Mouse (Mus musculus) midbrain, embryonic 14.5 days (tissue): ENCODE measurements around the gene Tfr2. TPM values are rescaled to one million over a fixed set of nuclear protein-coding genes. Genes with fewer than 3 reads are reported as not detected.

Experiments used
- ATAC-seq: fragments of 200-750 bp; cut with Nextera tagmentation; 2 replicates; pipeline ENCODE4 v1.8.0; 2017; ENCODE audit warnings: moderate number of reproducible peaks, moderate library complexity; ENCODE audit not compliant: low FRiP score, low TSS enrichment
- DNase-seq: peaks from one replicate; pipeline ENCODE4 v3.0.0-alpha.2; 2015
- H3K27ac ChIP-seq: fragments of 300-500 bp; sonication (generic); replicated peaks from 2 replicates; pipeline ENCODE4 v1.5.1; 2014; ENCODE audit warnings: mild to moderate bottlenecking, low read depth, low read length, moderate library complexity
- H3K27me3 ChIP-seq: fragments of 300-500 bp; sonication (generic); 2 replicates; pipeline ENCODE4 v1.6.1; 2014; ENCODE audit warnings: low read length, control low read depth, mixed read lengths; ENCODE audit not compliant: control insufficient read depth, insufficient read depth
- H3K36me3 ChIP-seq: fragments of 300-500 bp; sonication (generic); 2 replicates; pipeline ENCODE4 v1.6.1; 2014; ENCODE audit warnings: low read length, control low read depth; ENCODE audit not compliant: control insufficient read depth, insufficient read depth
- H3K4me1 ChIP-seq: fragments of 300-500 bp; sonication (generic); 2 replicates; pipeline ENCODE4 v1.6.1; 2014; ENCODE audit warnings: mild to moderate bottlenecking, antibody characterized with exemption, low read length, control low read depth; ENCODE audit not compliant: control insufficient read depth, insufficient read depth
- H3K4me2 ChIP-seq: fragments of 300-500 bp; sonication (generic); 2 replicates; pipeline ENCODE4 v1.6.1; 2014; ENCODE audit warnings: mild to moderate bottlenecking, low read length, moderate library complexity
- H3K4me3 ChIP-seq: fragments of 300-500 bp; sonication (generic); replicated peaks from 2 replicates; pipeline ENCODE4 v1.5.1; 2014; ENCODE audit warnings: low read depth, low read length
- H3K9ac ChIP-seq: fragments of 300-500 bp; sonication (generic); replicated peaks from 2 replicates; pipeline ENCODE4 v1.6.1; 2014; ENCODE audit warnings: mild to moderate bottlenecking, low read length, moderate library complexity
- H3K9me3 ChIP-seq: fragments of 300-500 bp; sonication (generic); 2 replicates; pipeline ENCODE4 v1.6.1; 2016; ENCODE audit warnings: low read length, control low read depth, mixed read lengths; ENCODE audit not compliant: control insufficient read depth
- WGBS: fragments of 180-500 bp; shearing (Covaris S2); extraction: QIAGEN DNeasy Blood & Tissue Kit; methylation state at CpG from one replicate; pipeline ENCODE4 v1.1.7; 2014; 5-methylcytosine and 5-hydroxymethylcytosine counted together
- polyA plus RNA-seq: library from polyadenylated mRNA; unstranded; fragments of >200 nt; fragmentation: Nextera tagmentation; extraction: Ambion mirVana; gene quantifications from 2 replicates; pipeline ENCODE4 v1.2.1, GENCODE M21; 2014

Gene Tfr2
- polyA plus RNA-seq, 1 experiment from 2014 or later = 4.0 TPM

DNA sequence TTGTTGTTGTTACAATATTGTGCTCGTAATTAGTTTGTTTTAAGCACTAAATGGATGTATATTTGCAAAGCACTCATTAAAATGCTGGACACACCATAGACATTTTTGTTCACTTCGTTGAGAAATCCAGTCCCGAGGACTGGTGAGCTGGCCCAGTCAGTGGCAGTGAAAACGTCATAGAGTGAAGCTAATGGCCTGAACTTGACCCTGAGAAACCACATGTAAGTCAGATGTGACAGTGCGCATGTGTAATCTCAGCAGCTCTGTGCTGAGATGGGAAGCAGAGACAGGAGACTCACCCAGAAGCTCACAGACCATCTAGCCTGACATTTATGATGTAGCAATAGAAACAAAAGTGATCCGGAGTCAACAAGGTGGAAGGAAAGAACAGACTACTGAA lies 24.7 kb upstream of the Tfr2 start:
- Histone ChIP-seq H3K27ac (no peak overlapping the region), H3K9ac (no peak overlapping the region), H3K9me3 (no peaks in the 10 kb centered on the region), H3K36me3 (no peaks in the 10 kb centered on the region), H3K4me2 (no peak overlapping the region), H3K4me3 (no peak overlapping the region), H3K4me1 (no peaks in the 10 kb centered on the region), H3K27me3 (no peaks in the 10 kb centered on the region)
- DNase-seq (no peak), ATAC-seq (no peak)
- 75% methylated on average over 6 of the region's 6 CpGs for WGBS

DNA sequence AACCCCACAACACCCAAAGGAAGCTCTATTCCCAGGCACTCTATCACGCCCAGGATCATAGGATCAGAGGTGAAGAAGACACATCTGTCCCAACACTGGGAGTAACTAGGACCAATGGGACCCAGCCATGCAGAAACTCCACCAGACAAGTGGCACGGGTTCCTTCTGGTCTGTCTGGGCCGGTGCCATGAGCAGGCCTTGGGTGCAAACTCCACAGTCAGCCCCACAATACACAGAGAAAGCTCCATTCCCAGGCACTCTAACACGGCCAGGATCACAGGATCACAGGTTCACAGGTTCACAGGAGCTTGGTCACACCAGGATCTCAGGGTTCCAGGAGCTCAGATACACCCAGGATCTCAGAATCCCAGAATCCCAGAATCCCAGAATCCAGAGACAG lies 24.0 kb upstream of the Tfr2 start:
- no peak for ATAC-seq
- H3K27me3 ChIP-seq = no peaks in the 10 kb centered on the region
- H3K9me3 ChIP-seq = no peaks in the 10 kb centered on the region
- H3K4me3 ChIP-seq = no peak overlapping the region
- no peak overlapping the region for H3K4me2 ChIP-seq
- H3K9ac ChIP-seq = no peak overlapping the region
- 80% methylated on average over 4 of the region's 4 CpGs for WGBS
- DNase-seq = no peak
- no peaks in the 10 kb centered on the region for H3K4me1 ChIP-seq
- no peak overlapping the region for H3K27ac ChIP-seq
- no peaks in the 10 kb centered on the region for H3K36me3 ChIP-seq

DNA sequence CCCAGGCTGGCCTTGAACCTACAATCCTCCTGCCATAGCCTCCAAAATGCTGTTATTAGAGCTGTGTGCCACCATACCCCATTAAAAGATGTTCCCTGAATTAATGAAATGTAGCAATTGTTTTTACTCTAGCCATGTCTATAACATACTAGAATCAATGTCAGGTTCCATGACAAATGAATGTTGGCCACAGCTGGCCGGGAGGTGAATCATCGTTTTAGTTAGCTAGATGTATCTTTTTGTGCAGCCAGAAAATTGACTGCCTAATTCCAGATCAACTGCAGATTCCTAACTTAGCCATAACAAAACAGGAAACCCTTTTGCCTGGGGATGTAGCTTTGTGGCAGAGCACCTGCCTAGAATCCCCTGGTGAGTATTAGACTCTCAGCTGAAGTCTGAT lies 19.8 kb upstream of the Tfr2 start:
- H3K4me2 ChIP-seq = no peak overlapping the region
- WGBS = 89% methylated on average over 2 of the region's 2 CpGs
- H3K36me3 ChIP-seq = no peaks in the 10 kb centered on the region
- H3K27ac ChIP-seq = no peak overlapping the region
- H3K9ac ChIP-seq = no peak overlapping the region
- peaks cover 9% of the 10 kb centered on the region for H3K4me1 ChIP-seq
- DNase-seq (no peak), ATAC-seq (no peak)
- no peaks in the 10 kb centered on the region for H3K9me3 ChIP-seq
- no peaks in the 10 kb centered on the region for H3K27me3 ChIP-seq
- no peak overlapping the region for H3K4me3 ChIP-seq

DNA sequence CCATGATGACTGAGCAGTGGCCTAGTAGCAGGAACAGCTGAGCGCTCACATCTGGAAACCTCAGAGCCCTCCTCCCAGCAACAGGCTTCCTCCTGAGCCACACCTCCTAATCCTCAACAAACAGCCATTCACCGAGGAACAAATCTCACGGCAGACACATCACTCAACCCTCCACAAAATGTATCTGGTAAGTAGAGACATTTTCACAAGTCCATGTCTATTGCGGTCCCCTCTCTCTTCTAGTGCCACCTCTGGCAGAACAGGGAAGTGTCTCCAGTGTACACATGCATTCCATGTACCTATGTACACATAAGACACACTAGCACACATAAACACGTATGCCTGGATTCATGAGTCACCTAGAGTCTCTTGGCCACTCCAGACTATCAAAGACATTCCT lies 18.5 kb upstream of the Tfr2 start:
- no peak overlapping the region for H3K9ac ChIP-seq
- H3K9me3 ChIP-seq = no peaks in the 10 kb centered on the region
- ATAC-seq = no peak
- H3K27me3 ChIP-seq = no peaks in the 10 kb centered on the region
- DNase-seq = no peak
- H3K4me2 ChIP-seq = no peak overlapping the region
- H3K36me3 ChIP-seq = no peaks in the 10 kb centered on the region
- peaks cover 15% of the 10 kb centered on the region for H3K4me1 ChIP-seq
- WGBS = 64% methylated on average over 5 of the region's 5 CpGs
- H3K27ac ChIP-seq = no peak overlapping the region
- no peak overlapping the region for H3K4me3 ChIP-seq

DNA sequence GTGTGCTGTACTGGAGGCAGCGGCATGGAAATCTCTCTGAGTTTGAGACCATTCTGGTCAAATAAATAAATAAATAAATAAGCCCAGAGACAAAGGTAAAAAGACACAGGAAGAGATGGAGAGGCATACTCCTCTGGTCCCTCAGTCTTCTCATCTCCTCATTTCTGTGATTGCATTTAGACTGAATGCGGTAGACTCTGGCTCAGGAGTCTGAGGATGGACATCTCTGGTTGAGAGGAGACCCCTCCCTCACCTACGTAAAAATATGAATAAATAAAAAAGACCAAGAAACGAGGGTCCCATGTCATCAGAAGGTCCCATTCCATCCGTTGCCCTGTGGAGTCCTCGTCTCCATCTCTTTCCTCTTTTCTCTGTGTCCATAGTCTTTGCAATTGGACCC lies 16.6 kb upstream of the Tfr2 start:
- ATAC-seq (peak; percentile 58; the same call in 1 of the 2 replicates), DNase-seq (no peak)
- Histone ChIP-seq H3K4me1 (peaks cover 15% of the 10 kb centered on the region), H3K27ac (peak overlapping the region; percentile 84), H3K4me3 (peak overlapping the region; percentile 77), H3K27me3 (no peaks in the 10 kb centered on the region), H3K36me3 (no peaks in the 10 kb centered on the region), H3K9me3 (no peaks in the 10 kb centered on the region), H3K4me2 (peak overlapping the region; percentile 75), H3K9ac (peak overlapping the region; percentile 85)
- WGBS = 20% methylated on average over 6 of the region's 6 CpGs

- no peaks in the 10 kb centered on the region for H3K9me3 ChIP-seq
- H3K4me2 ChIP-seq = peak within 1 kb of the TSS; percentile 75
- H3K27ac ChIP-seq = peak within 1 kb of the TSS; percentile 84
- DNase-seq (peak; percentile 97), ATAC-seq (peak; percentile 95)
- WGBS = under 1% methylated on average over 36 of the region's 37 CpGs
- peak within 1 kb of the TSS; percentile 77 for H3K4me3 ChIP-seq
- peaks cover 15% of the 10 kb centered on the region for H3K4me1 ChIP-seq
- no peaks in the 10 kb centered on the region for H3K27me3 ChIP-seq
- H3K9ac ChIP-seq = peak within 1 kb of the TSS; percentile 85
- H3K36me3 ChIP-seq = no peaks in the 10 kb centered on the region
Observed at GRCm38 (mm10) chr5:137553411-137553837, 16.2 kb upstream of the Tfr2 start, which contains the start of gene Actl6b. Gene Actl6b, plus strand, starts transcription at chr5:137553517.

- ATAC-seq = peak; percentile 14; the same call in 1 of the 2 replicates
Observed at GRCm38 (mm10) chr5:137553898-137554297, 15.7 kb upstream of the Tfr2 start.

DNA sequence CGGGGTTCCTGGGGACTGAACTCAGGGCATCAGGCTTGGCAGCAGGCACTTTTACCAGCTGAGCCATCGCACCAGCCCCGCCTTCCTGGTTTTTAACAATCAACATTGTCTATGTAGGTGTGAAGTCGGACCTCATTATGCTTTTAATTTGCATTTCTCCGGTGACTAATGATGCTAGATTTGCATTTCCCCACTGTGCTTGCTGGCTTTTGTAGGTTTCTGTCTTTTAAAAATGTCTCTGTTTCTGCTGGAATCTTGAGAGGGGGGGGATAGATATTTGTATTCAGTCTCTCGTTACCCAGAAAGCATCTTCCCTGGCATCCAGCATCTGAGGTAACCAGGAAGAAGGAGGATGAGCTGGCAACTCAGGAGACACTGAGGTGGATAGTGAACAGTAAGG lies 8.1 kb upstream of the Tfr2 start:
- H3K27ac ChIP-seq = no peak overlapping the region
- no peak overlapping the region for H3K4me3 ChIP-seq
- no peaks in the 10 kb centered on the region for H3K27me3 ChIP-seq
- H3K9me3 ChIP-seq = no peaks in the 10 kb centered on the region
- DNase-seq (no peak), ATAC-seq (no peak)
- H3K36me3 ChIP-seq = peaks cover 32% of the 10 kb centered on the region
- 66% methylated on average over 6 of the region's 6 CpGs for WGBS
- no peak overlapping the region for H3K4me2 ChIP-seq
- H3K4me1 ChIP-seq = no peaks in the 10 kb centered on the region
- no peak overlapping the region for H3K9ac ChIP-seq

More at GRCm38 (mm10) chr5:137553898-137554297, 15.7 kb upstream of the Tfr2 start:
- peaks cover 15% of the 10 kb centered on the region for H3K4me1 ChIP-seq
- no peak for DNase-seq
- H3K9ac ChIP-seq = peak overlapping the region; percentile 85
- H3K27ac ChIP-seq = peak overlapping the region; percentile 84
- H3K4me2 ChIP-seq = peak overlapping the region; percentile 75
- no peaks in the 10 kb centered on the region for H3K9me3 ChIP-seq
- H3K27me3 ChIP-seq = no peaks in the 10 kb centered on the region
- H3K4me3 ChIP-seq = peak overlapping the region; percentile 77
- no peaks in the 10 kb centered on the region for H3K36me3 ChIP-seq
- 50% methylated on average over 11 of the region's 11 CpGs for WGBS

GRCm38 (mm10) chr5:137562965-137563364 lies 6.7 kb upstream of the Tfr2 start:
- Histone ChIP-seq H3K27ac (no peak overlapping the region), H3K27me3 (no peaks in the 10 kb centered on the region), H3K4me1 (no peaks in the 10 kb centered on the region), H3K4me3 (no peak overlapping the region), H3K9ac (no peak overlapping the region), H3K9me3 (no peaks in the 10 kb centered on the region), H3K4me2 (no peak overlapping the region), H3K36me3 (peaks cover 38% of the 10 kb centered on the region)
- ATAC-seq = no peak
- WGBS = 80% methylated on average over 10 of the region's 10 CpGs
- DNase-seq = no peak
